Mouse (Mus musculus) megakaryocyte, embryonic 14.5 days (primary cell): Measurements from ENCODE around the gene Tex14. TPM values are rescaled to one million over a fixed set of nuclear protein-coding genes. Genes with fewer than 3 reads are reported as not detected.
"Not testable (repeated sequence)": the region's sequence is repeated elsewhere in the genome, so short reads cannot be mapped to it uniquely, and the experiment has no call there.

Experiments used
- H3K27me3 ChIP-seq: replicated peaks from 2 replicates; pipeline ENCODE3; 2012; ENCODE audit warnings: inconsistent platforms
- H3K36me3 ChIP-seq: replicated peaks from 2 replicates; pipeline ENCODE3; 2012; ENCODE audit warnings: low read length, inconsistent platforms, mixed read lengths
- H3K4me1 ChIP-seq: 2 replicates; pipeline ENCODE4 v1.6.1; 2012; ENCODE audit warnings: inconsistent platforms
- H3K4me3 ChIP-seq: replicated peaks from 2 replicates; pipeline ENCODE3; 2012; ENCODE audit warnings: moderate library complexity, mild to moderate bottlenecking, inconsistent platforms
- H3K9me3 ChIP-seq: 2 replicates; pipeline ENCODE4 v1.6.1; 2012; ENCODE audit warnings: inconsistent platforms
- FLI1 ChIP-seq: IDR thresholded peaks from 2 replicates; pipeline ENCODE4 v1.6.1; 2012; ENCODE audit warnings: low read length, inconsistent platforms, mixed read lengths
- GATA1 ChIP-seq: IDR thresholded peaks from 3 replicates; pipeline ENCODE4 v1.6.1; 2012; ENCODE audit warnings: mixed read lengths, low read length, inconsistent platforms, borderline replicate concordance
- polyA plus RNA-seq: library from polyadenylated mRNA; stranded (reverse); fragments of >175 nt; gene quantifications from 2 replicates; pipeline ENCODE4 v1.2.3, GENCODE M21; 2012; ENCODE audit warnings: low replicate concordance; ENCODE audit not compliant: insufficient read depth

Tex14 gene
- polyA plus RNA-seq, 1 experiment = not detected

GRCm38 (mm10) chr11:87385676-87386075, 19.2 kb upstream of the Tex14 start:
- TF ChIP-seq GATA1 (no peak), FLI1 (no peak)
- Histone ChIP-seq H3K36me3 (no peaks in the 10 kb centered on the region), H3K9me3 (no peaks in the 10 kb centered on the region), H3K27me3 (no peaks in the 10 kb centered on the region), H3K4me1 (no peaks in the 10 kb centered on the region; the same call in 1 of the 2 replicates), H3K4me3 (no peak overlapping the region)

- TF ChIP-seq FLI1 (no peak), GATA1 (no peak)
- no peaks in the 10 kb centered on the region for H3K36me3 ChIP-seq
- H3K4me1 ChIP-seq = peaks cover 8% of the 10 kb centered on the region
- H3K27me3 ChIP-seq = no peaks in the 10 kb centered on the region
- H3K4me3 ChIP-seq = no peak overlapping the region
- H3K9me3 ChIP-seq = no peaks in the 10 kb centered on the region
These were observed 11.0 kb upstream of the Tex14 start for GRCm38 (mm10) chr11:87393855-87394254.

GRCm38 (mm10) chr11:87398402-87398801, 6.5 kb upstream of the Tex14 start:
- Histone ChIP-seq H3K36me3 (no peaks in the 10 kb centered on the region), H3K4me1 (peaks cover 8% of the 10 kb centered on the region), H3K9me3 (no peaks in the 10 kb centered on the region), H3K27me3 (no peaks in the 10 kb centered on the region), H3K4me3 (no peak overlapping the region)
- TF ChIP-seq FLI1 (no peak), GATA1 (no peak)

- Histone ChIP-seq H3K4me3 (peak overlapping the region; percentile 96), H3K4me1 (peaks cover 14% of the 10 kb centered on the region), H3K27me3 (no peaks in the 10 kb centered on the region), H3K9me3 (no peaks in the 10 kb centered on the region), H3K36me3 (no peaks in the 10 kb centered on the region)
- TF ChIP-seq FLI1 (no peak; the same call in 1 of the 2 replicates), GATA1 (no peak)
These were observed 583 bp upstream of the Tex14 start for GRCm38 (mm10) chr11:87404111-87404853.

- H3K36me3 ChIP-seq, H3K4me1 ChIP-seq, H3K4me3 ChIP-seq, H3K9me3 ChIP-seq, H3K27me3 ChIP-seq: not testable (repeated sequence)
These were observed 8.5 kb downstream of the Tex14 start for GRCm38 (mm10) chr11:87413412-87413811.

GRCm38 (mm10) chr11:87416120-87416519, 11.3 kb downstream of the Tex14 start:
- Histone ChIP-seq H3K4me1 (0 out of 2 replicates have a peak, but pooled peaks cover 3% of the 10 kb centered on the region), H3K4me3 (no peak overlapping the region), H3K27me3 (no peaks in the 10 kb centered on the region), H3K36me3 (no peaks in the 10 kb centered on the region), H3K9me3 (no peaks in the 10 kb centered on the region)
- TF ChIP-seq FLI1 (no peak), GATA1 (no peak)

GRCm38 (mm10) chr11:87420861-87421260, 16.0 kb downstream of the Tex14 start:
- Histone ChIP-seq H3K4me3 (no peak overlapping the region), H3K27me3 (no peaks in the 10 kb centered on the region), H3K36me3 (no peaks in the 10 kb centered on the region), H3K4me1 (peaks cover 35% of the 10 kb centered on the region), H3K9me3 (no peaks in the 10 kb centered on the region)
- TF ChIP-seq GATA1 (no peak), FLI1 (no peak)

GRCm38 (mm10) chr11:87421760-87422201, 16.9 kb downstream of the Tex14 start:
- no peaks in the 10 kb centered on the region for H3K27me3 ChIP-seq
- no peaks in the 10 kb centered on the region for H3K9me3 ChIP-seq
- H3K4me1 ChIP-seq = peaks cover 37% of the 10 kb centered on the region
- H3K4me3 ChIP-seq = peak overlapping the region; percentile 89
- no peaks in the 10 kb centered on the region for H3K36me3 ChIP-seq
- TF ChIP-seq FLI1 = no peak

GRCm38 (mm10) chr11:87422511-87423340, 17.9 kb downstream of the Tex14 start:
- no peaks in the 10 kb centered on the region for H3K27me3 ChIP-seq
- no peaks in the 10 kb centered on the region for H3K9me3 ChIP-seq
- no peaks in the 10 kb centered on the region for H3K36me3 ChIP-seq
- peak; percentile 37; the same call in 1 of the 2 replicates for TF ChIP-seq FLI1
- no peak for TF ChIP-seq GATA1
- H3K4me1 ChIP-seq = peaks cover 43% of the 10 kb centered on the region
- H3K4me3 ChIP-seq = peak overlapping the region; percentile 89
